Mouse (Mus musculus) cerebellum, postnatal 10 days (tissue): ENCODE results near the gene Olfr391-ps.

Experiments
- DNase-seq, 2 experiments: peaks; one replicate each; pipeline ENCODE4 v3.0.0; 2021; ENCODE audit warnings: mixed read lengths in 2 of 2

The Olfr391-ps gene

DNA sequence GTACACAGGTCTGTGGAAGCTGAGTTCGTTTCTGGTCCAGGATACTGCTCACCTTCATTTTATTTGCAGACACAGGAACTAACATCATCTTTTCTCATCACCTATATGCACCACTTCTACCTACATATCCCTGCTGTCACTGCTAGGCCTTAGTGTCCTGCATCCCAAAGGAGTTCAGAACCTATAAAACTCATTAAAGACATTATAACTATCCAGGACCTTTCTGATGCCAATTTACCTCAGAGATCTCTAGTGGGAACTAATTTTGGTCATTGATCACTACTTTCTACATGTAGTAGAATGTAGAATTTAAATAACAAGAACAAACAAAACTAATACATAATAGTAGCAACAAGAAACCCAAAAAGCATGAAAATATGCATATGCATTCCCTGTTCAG is at the start of gene Olfr391-ps:
Gene Olfr391-ps, minus strand, starts transcription at position 101 of the 400 bp plus-strand sequence.
- DNase-seq: no peak

DNA sequence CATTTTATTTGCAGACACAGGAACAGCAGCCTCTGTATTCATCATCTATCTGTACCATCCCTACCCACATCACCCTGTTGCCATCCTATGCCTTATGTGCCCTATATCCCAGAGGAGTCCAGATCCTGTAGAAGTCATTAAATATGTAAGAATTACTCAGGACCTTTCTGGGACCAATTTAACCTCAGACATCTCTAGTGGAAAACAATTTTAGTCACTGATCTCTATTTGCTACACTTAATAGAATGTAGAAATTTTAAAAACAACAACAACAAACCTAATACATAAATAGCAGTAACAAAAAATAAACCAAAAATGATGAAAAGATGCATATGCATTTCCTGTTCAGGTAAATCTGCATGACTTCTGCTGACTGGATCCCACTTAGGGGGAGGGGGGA is 48.5 kb upstream of the Olfr391-ps start, which contains the start of gene Olfr393:
Gene Olfr393, minus strand, starts transcription at position 101 of the 400 bp plus-strand sequence.
- no peak for DNase-seq

DNA sequence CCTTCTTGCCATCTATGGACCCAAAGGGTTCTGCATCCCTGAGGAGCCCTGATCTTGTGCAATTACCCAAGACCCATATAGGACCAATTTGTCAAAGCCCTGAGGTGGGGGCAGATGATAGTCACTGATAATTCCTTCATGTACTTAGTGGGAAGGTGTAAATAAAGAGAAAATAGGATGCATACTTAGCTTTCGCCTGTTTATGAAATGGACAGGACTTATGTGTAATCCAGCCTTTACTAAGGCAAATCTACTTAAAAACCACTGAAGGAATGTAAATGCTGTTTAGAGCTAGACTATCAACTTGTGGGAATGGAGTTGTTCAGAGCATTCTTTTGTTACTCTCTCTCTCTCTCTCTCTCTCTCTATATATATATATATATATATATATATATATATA is 14.1 kb upstream of the Olfr391-ps start, which contains the start of gene Olfr392:
Gene Olfr392, minus strand, starts transcription at position 101 of the 400 bp plus-strand sequence.
- no peak for DNase-seq

DNA sequence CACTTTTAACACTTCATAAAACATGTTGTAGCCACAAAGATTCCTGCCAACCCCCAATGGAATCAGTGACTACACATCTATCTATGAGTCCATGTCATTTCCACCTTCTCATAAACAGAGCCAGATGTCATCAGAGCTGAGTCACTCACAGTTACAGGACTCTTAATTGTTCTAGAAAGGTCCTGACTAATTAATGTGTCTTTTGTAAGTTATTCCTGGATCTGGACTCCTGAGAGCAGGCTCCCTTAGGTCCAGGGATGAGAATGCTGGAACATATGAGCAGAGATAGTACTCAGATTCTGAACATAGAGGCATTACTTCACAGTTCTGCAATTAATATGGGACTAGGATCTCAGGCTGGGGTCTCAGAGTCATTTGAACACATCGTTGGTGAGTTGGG is 20.2 kb downstream of the Olfr391-ps start, which contains the start of gene Olfr390:
Gene Olfr390, plus strand, starts transcription at position 301 of the 400 bp plus-strand sequence.
- DNase-seq: no peak

DNA sequence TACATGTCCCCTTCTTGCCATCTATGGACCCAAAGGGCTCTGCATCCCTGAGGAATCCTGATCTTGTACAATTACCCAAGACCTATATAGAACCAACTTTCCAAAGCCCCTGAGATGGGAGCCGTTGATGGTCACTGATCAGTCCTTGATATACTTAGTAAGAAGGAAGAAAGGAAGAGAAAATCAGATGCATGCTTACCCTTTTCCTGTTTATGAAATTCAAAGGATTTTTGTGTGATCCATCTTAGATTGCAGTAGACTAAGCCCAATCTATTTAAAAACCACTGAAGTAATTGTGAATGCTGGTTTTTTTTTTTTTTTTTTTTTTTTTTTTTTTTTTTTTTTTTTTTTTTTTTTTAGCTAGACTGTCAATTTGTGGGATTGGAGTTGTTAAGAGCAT is 22.2 kb downstream of the Olfr391-ps start, which contains the start of gene Olfr389:
Gene Olfr389, minus strand, starts transcription at position 101 of the 400 bp plus-strand sequence.
- no peak for DNase-seq

DNA sequence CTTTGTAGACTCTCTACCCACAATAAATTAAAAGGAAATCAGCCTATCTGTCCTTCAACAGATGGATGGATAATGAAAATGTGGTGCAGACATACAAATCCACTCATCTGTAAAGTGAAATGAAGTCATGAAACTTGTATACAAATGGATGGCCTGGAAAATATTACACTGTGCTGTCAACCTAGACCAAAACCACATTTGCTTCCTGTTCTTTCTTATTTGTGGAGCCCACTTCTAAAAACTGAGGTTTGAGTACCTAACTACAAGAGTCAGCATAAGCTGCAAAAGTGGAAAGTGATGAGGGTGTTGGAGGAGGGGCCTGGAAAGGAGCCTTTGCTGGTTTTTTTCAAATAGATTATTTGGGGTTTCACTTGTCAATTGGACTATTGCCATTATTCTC is 43.7 kb downstream of the Olfr391-ps start:
- no peak for DNase-seq
